Mouse (Mus musculus) spleen, adult 2 months (tissue): ENCODE measurements around the gene Borcs7. TPM values are rescaled to one million over a fixed set of nuclear protein-coding genes. Genes with fewer than 3 reads are reported as not detected.

ENCODE experiments used
- DNase-seq, 2 experiments: peaks; one replicate each; pipeline versions ENCODE4 v3.0.0 to v3.0.0-alpha.2; 2012 to 2021; ENCODE audit warnings: low spot score in 2 of 2, low read depth in 1 of 2
- H3K27ac ChIP-seq: fragments of 200-500 bp; 2 replicates; pipeline ENCODE4 v1.5.1; 2012; ENCODE audit warnings: low read length, inconsistent platforms; ENCODE audit not compliant: insufficient read depth
- H3K27me3 ChIP-seq: fragments of 200-500 bp; 2 replicates; pipeline ENCODE4 v1.6.1; 2012; ENCODE audit warnings: mild to moderate bottlenecking, moderate library complexity, low read length, inconsistent platforms; ENCODE audit not compliant: control insufficient read depth, insufficient read depth
- H3K36me3 ChIP-seq: fragments of 200-500 bp; 2 replicates; pipeline ENCODE4 v1.6.1; 2012; ENCODE audit warnings: mild to moderate bottlenecking, low read length, inconsistent platforms; ENCODE audit not compliant: control insufficient read depth, insufficient read depth
- H3K4me1 ChIP-seq: fragments of 200-500 bp; 2 replicates; pipeline ENCODE4 v1.6.1; 2011; ENCODE audit warnings: inconsistent platforms; ENCODE audit not compliant: control insufficient read depth, insufficient read depth, insufficient read length
- H3K4me3 ChIP-seq: fragments of 200-500 bp; 2 replicates; pipeline ENCODE4 v1.5.1; 2011; ENCODE audit warnings: mild to moderate bottlenecking, inconsistent platforms; ENCODE audit not compliant: insufficient read depth, insufficient read length; ENCODE audit errors: extremely low read depth
- CTCF ChIP-seq: fragments of 200-500 bp; IDR thresholded peaks from 2 replicates; pipeline ENCODE4 v1.5.1; 2011; ENCODE audit warnings: mild to moderate bottlenecking, inconsistent platforms; ENCODE audit not compliant: insufficient read depth, insufficient read length, insufficient replicate concordance; ENCODE audit errors: extremely low read depth
- POLR2A ChIP-seq: fragments of 200-500 bp; IDR thresholded peaks from 2 replicates; pipeline ENCODE4 v1.6.1; 2011; ENCODE audit warnings: low read depth, low read length, inconsistent platforms
- WGBS: fragments of 180-500 bp; shearing (Covaris S2); methylation state at CpG from one replicate; pipeline ENCODE4 v1.1.7; 2018; 5-methylcytosine and 5-hydroxymethylcytosine counted together
- polyA plus RNA-seq: library from polyadenylated mRNA; depleted of rRNA; stranded (reverse); fragments of >200 nt; gene quantifications from 2 replicates; pipeline ENCODE4 v1.2.3, GENCODE M21; 2012

Gene Borcs7
- polyA plus RNA-seq, 1 experiment = 2.3 TPM

- Histone ChIP-seq H3K27ac (no peak overlapping the region), H3K36me3 (no peaks in the 10 kb centered on the region), H3K4me1 (no peaks in the 10 kb centered on the region; the same call in 1 of the 2 replicates), H3K27me3 (no peaks in the 10 kb centered on the region; the same call in 1 of the 2 replicates), H3K4me3 (no peak overlapping the region)
- TF ChIP-seq CTCF = no peak
- no peak for TF ChIP-seq POLR2A
- WGBS = 83% methylated on average over 3 of the region's 3 CpGs
- DNase-seq = no peak
These were observed 14.1 kb upstream of the Borcs7 start for GRCm38 (mm10) chr19:46675641-46676040.

GRCm38 (mm10) chr19:46679720-46680383, 9.9 kb upstream of the Borcs7 start:
- Histone ChIP-seq H3K4me1 (no peaks in the 10 kb centered on the region; the same call in 1 of the 2 replicates), H3K36me3 (no peaks in the 10 kb centered on the region), H3K27ac (no peak overlapping the region), H3K27me3 (no peaks in the 10 kb centered on the region; the same call in 1 of the 2 replicates), H3K4me3 (no peak overlapping the region)
- 59% methylated on average over 12 of the region's 12 CpGs for whole genome bisulfite sequencing
- DNase-seq = no peak
- TF ChIP-seq CTCF (no peak), POLR2A (no peak)

- no peak for DNase-seq
- WGBS = 81% methylated on average over 11 of the region's 11 CpGs
- peak overlapping the region; percentile 84; the same call in 1 of the 2 replicates for H3K4me3 ChIP-seq
These were observed 681 bp downstream of the Borcs7 start for GRCm38 (mm10) chr19:46690387-46690786.

GRCm38 (mm10) chr19:46691078-46691477, 1.4 kb downstream of the Borcs7 start:
- Histone ChIP-seq H3K4me1 (peaks cover 2% of the 10 kb centered on the region; the same call in 1 of the 2 replicates), H3K27me3 (no peaks in the 10 kb centered on the region), H3K4me3 (no peak overlapping the region), H3K36me3 (no peaks in the 10 kb centered on the region), H3K27ac (no peak overlapping the region)
- WGBS = 59% methylated on average over 2 of the region's 2 CpGs
- TF ChIP-seq POLR2A (no peak), CTCF (no peak)
- no peak for DNase-seq

More at GRCm38 (mm10) chr19:46690387-46690786, 681 bp downstream of the Borcs7 start:
- no peaks in the 10 kb centered on the region for H3K27me3 ChIP-seq
- no peaks in the 10 kb centered on the region for H3K36me3 ChIP-seq
- no peak for TF ChIP-seq CTCF
- TF ChIP-seq POLR2A = no peak
- no peak overlapping the region for H3K27ac ChIP-seq
- H3K4me1 ChIP-seq = peaks cover 2% of the 10 kb centered on the region; the same call in 1 of the 2 replicates

- H3K27me3 ChIP-seq = no peaks in the 10 kb centered on the region
- DNase-seq = no peak
- TF ChIP-seq CTCF (no peak), POLR2A (no peak)
- H3K4me3 ChIP-seq = no peak overlapping the region
- WGBS = 86% methylated on average over 4 of the region's 4 CpGs
- peaks cover 10% of the 10 kb centered on the region; the same call in 1 of the 2 replicates for H3K4me1 ChIP-seq
- no peak overlapping the region for H3K27ac ChIP-seq
- H3K36me3 ChIP-seq = no peaks in the 10 kb centered on the region
These were observed 3.4 kb downstream of the Borcs7 start for GRCm38 (mm10) chr19:46693146-46693545.

- whole genome bisulfite sequencing = 94% methylated on average over 8 of the region's 8 CpGs
- Histone ChIP-seq H3K4me1 (peaks cover 11% of the 10 kb centered on the region; the same call in 1 of the 2 replicates), H3K4me3 (no peak overlapping the region), H3K36me3 (no peaks in the 10 kb centered on the region), H3K27ac (no peak overlapping the region), H3K27me3 (no peaks in the 10 kb centered on the region)
- no peak for DNase-seq
- no peak for TF ChIP-seq POLR2A
- TF ChIP-seq CTCF = no peak
These were observed 6.8 kb downstream of the Borcs7 start for GRCm38 (mm10) chr19:46696482-46696881.

GRCm38 (mm10) chr19:46696943-46697342, 7.2 kb downstream of the Borcs7 start:
- WGBS = 94% methylated on average over 7 of the region's 7 CpGs
- no peaks in the 10 kb centered on the region for H3K27me3 ChIP-seq
- H3K4me3 ChIP-seq = no peak overlapping the region
- no peak for DNase-seq
- no peaks in the 10 kb centered on the region for H3K36me3 ChIP-seq
- peaks cover 11% of the 10 kb centered on the region; the same call in 1 of the 2 replicates for H3K4me1 ChIP-seq
- TF ChIP-seq CTCF (no peak), POLR2A (no peak)
- peak overlapping the region; percentile 61; the same call in 1 of the 2 replicates for H3K27ac ChIP-seq
